In the genomic region with DNA sequence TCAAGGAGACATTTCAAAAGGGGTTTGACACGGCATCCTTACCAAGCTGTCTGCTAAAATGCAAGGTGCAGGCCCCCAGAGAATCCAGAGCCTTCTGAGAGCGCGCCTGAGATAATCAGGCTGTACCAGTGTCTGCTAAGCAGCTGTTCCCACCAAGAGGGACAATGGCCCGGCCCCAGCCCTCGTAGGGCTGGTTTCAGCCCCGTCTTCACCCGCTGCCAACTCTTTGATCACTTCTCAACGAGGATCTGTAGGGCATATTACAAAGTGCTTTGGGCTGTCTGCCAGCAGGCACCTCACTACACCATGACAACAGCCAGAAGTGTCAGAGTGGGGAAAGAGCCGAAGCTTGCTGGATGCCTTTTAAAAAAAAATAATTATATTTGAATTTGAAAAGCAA, we compare ENCODE assay signal across 9 mouse cellular contexts. TPM values are rescaled to one million over a fixed set of nuclear protein-coding genes. Genes with fewer than 3 reads are reported as not detected.
DNase-seq lines count a peak whose midpoint lies in the region; ATAC-seq and TF ChIP-seq lines count a peak whose summit lies in the region.
"Had no signal": no experiment of that assay in that cellular context is flagged by ENCODE, and none has a peak within 500 bp of the region (broad histone marks: within the 10 kb centered on the region; RNA-seq: fewer than 3 reads in every experiment).

No protein-coding gene starts in this region.

- no peaks in the 10 kb centered on the region for H3K9me3 ChIP-seq in heart, embryonic 16.5 days (replicated peaks; ENCODE audit: control insufficient read depth, low read length)
- H3K9me3 ChIP-seq in forebrain, embryonic 15.5 days: no peaks in the 10 kb centered on the region

- H3K27me3 ChIP-seq in heart, embryonic 16.5 days (ENCODE audit: control insufficient read depth, insufficient read depth, low read length): peaks cover 78% of the 10 kb centered on the region
- H3K27me3 ChIP-seq in heart, adult 2 months (ENCODE audit: control insufficient read depth, insufficient read depth, low read length): no peaks in the 10 kb centered on the region
- no peaks in the 10 kb centered on the region for H3K27me3 ChIP-seq in forebrain, embryonic 15.5 days

- no peaks in the 10 kb centered on the region for H3K79me2 ChIP-seq in heart, adult 2 months (replicated peaks; ENCODE audit: control insufficient read depth, insufficient read depth, low read length)

- no peak for TF ChIP-seq POLR2A in heart, adult 2 months (IDR thresholded peaks at IDR 0.05; ENCODE audit: insufficient read depth, low read depth, low read length)

- no peaks in the 10 kb centered on the region for H3K36me3 ChIP-seq in heart, embryonic 16.5 days (ENCODE audit: control insufficient read depth, insufficient read depth)
- H3K36me3 ChIP-seq in heart, adult 2 months (ENCODE audit: control insufficient read depth, insufficient read depth, low read length): no peaks in the 10 kb centered on the region
- H3K36me3 ChIP-seq in forebrain, embryonic 15.5 days: no peaks in the 10 kb centered on the region

- peaks cover 15% of the 10 kb centered on the region for H3K4me1 ChIP-seq in heart, embryonic 16.5 days (ENCODE audit: control insufficient read depth, insufficient read depth, low read length)
- 0 out of 2 replicates have a peak, but pooled peaks cover 2% of the 10 kb centered on the region for H3K4me1 ChIP-seq in heart, adult 2 months (ENCODE audit: control insufficient read depth, insufficient read depth, low read length)
- H3K4me1 ChIP-seq in forebrain, embryonic 15.5 days: peaks cover 56% of the 10 kb centered on the region

- WGBS in heart, embryonic 16.5 days: 10% methylated on average over 9 of the region's 9 CpGs
- 25% methylated on average over 9 of the region's 9 CpGs for WGBS in heart, adult 2 months
- whole genome bisulfite sequencing in forebrain, embryonic 15.5 days: 7% methylated on average over 9 of the region's 9 CpGs

- no peak overlapping the region for H3K27ac ChIP-seq in heart, embryonic 16.5 days (ENCODE audit: low read length)
- no peak overlapping the region for H3K27ac ChIP-seq in heart, adult 2 months
- H3K27ac ChIP-seq in forebrain, embryonic 15.5 days (replicated peaks): peak overlapping the region; percentile 79

- H3K4me3 ChIP-seq in heart, embryonic 16.5 days (ENCODE audit: low read length): no peak overlapping the region
- no peak overlapping the region for H3K4me3 ChIP-seq in heart, adult 2 months
- peak overlapping the region; percentile 12; the same call in 1 of the 2 replicates for H3K4me3 ChIP-seq in forebrain, embryonic 15.5 days

- intact Hi-C loops in heart, adult 2 months (cut with DNase I): loop anchor here (2.0 kb wide), 1 partner anchor 14 kb away; no protein-coding TSS in a partner anchor

- no peak overlapping the region for H3K9ac ChIP-seq in heart, embryonic 16.5 days (ENCODE audit: low read length)
- no peak overlapping the region for H3K9ac ChIP-seq in heart, adult 2 months (ENCODE audit: low read depth, low read length)
- 0 out of 2 replicates have a peak overlapping the region, but pooled peaks have one; percentile 5 for H3K9ac ChIP-seq in forebrain, embryonic 15.5 days (replicated peaks)

- no peak for TF ChIP-seq EP300 in heart, adult 2 months (IDR thresholded peaks at IDR 0.05; ENCODE audit: insufficient read depth, low read depth, low read length)

- H3K4me2 ChIP-seq in heart, embryonic 16.5 days (ENCODE audit: low read depth, low read length): peak overlapping the region; percentile 35
- H3K4me2 ChIP-seq in forebrain, embryonic 15.5 days (replicated peaks): peak overlapping the region; percentile 33

- no peak for DNase-seq in heart, adult 2 months
- DNase-seq in adrenal gland, postnatal 14 days: peak; percentile 51
- DNase-seq in lung, postnatal 4 days: peak; percentile 35 to 64
- DNase-seq in T-cell, adult 2 months (ENCODE audit: low spot score): no peak
- no peak for DNase-seq in ovary, adult 18-20 months (ENCODE audit: low spot score)
- no peak for DNase-seq in frontal cortex, postnatal 14 days (ENCODE audit: low spot score in 2 of 2)

- ATAC-seq in heart, embryonic 16.5 days (replicated peaks; ENCODE audit: extremely low read depth, insufficient read depth, low FRiP score): peak; percentile 86
- peak; percentile 69 for ATAC-seq in forebrain, embryonic 15.5 days (replicated peaks)
- ATAC-seq: intestine, postnatal 0 days had no signal

- no peak for TF ChIP-seq CTCF in heart, adult 2 months (IDR thresholded peaks at IDR 0.05)

RNA-seq across cellular contexts. Expression of a gene that starts 29.5 kb away (rescaled TPM):
- polyA plus RNA-seq in heart, embryonic 16.5 days (2015; fragmentation: Nextera tagmentation; extraction: Ambion mirVana): 5.1 and 6.1 TPM in 2 replicates
- total RNA-seq in heart, adult 2 months (2021): 1 to 10 TPM; 8.3 to 9.5 TPM
- 10.7 and 17.4 TPM in 2 replicates for polyA plus RNA-seq in heart, adult 2 months (2012; rRNA removed)
- 7.6 and 8.7 TPM in 2 replicates for total RNA-seq in adrenal gland, postnatal 14 days (2021)
- 17.2 and 18.5 TPM in 2 replicates for polyA plus RNA-seq in forebrain, embryonic 15.5 days (2015; fragmentation: Nextera tagmentation; extraction: Ambion mirVana)

RNA-seq across cellular contexts. Expression of a gene that starts 29.6 kb away (rescaled TPM):
- polyA plus RNA-seq in heart, embryonic 16.5 days (2015; fragmentation: Nextera tagmentation; extraction: Ambion mirVana): 0.96 and 1.2 TPM in 2 replicates
- total RNA-seq in heart, adult 2 months (2021): 1 to 10 TPM in 1 of 2 experiments, under 1 TPM in 1; 0.99 to 1.5 TPM
- 2.2 and 3.7 TPM in 2 replicates for polyA plus RNA-seq in heart, adult 2 months (2012; rRNA removed)
- 3.1 and 3.9 TPM in 2 replicates for total RNA-seq in adrenal gland, postnatal 14 days (2021)
- 8.5 and 9.5 TPM in 2 replicates for polyA plus RNA-seq in forebrain, embryonic 15.5 days (2015; fragmentation: Nextera tagmentation; extraction: Ambion mirVana)

Comparison
In these comparisons a context has a peak if more than half of its experiments do, and no peak if none do; other contexts are left out.
1. DNase-seq: peak in adrenal gland, postnatal 14 days (single experiment) and lung, postnatal 4 days (2 of 2); none in heart, adult 2 months (0 of 2), T-cell, adult 2 months (single experiment), ovary, adult 18-20 months (single experiment) and frontal cortex, postnatal 14 days (0 of 2).